Mouse (Mus musculus): Measurements from ENCODE around the gene Nacc1. TPM values are rescaled to one million over a fixed set of nuclear protein-coding genes. Genes with fewer than 3 reads are reported as not detected.
"Not testable (repeated sequence)": the region's sequence is repeated elsewhere in the genome, so short reads cannot be mapped to it uniquely, and the experiment has no call there.

The Nacc1 gene
- polyA plus RNA-seq, 1 experiment, result 86.7 TPM

GRCm38 (mm10) chr8:84630145-84630544, 57.5 kb downstream of the Nacc1 start:
- no peak overlapping the region for H3K27ac ChIP-seq (ENCODE audit: insufficient read depth, low read length)
- H3K4me1 ChIP-seq (ENCODE audit: control insufficient read depth, insufficient read depth, low read length), result peaks cover 2% of the 10 kb centered on the region; the same call in 1 of the 2 replicates
- TF ChIP-seq CTCF (IDR thresholded peaks at IDR 0.05; ENCODE audit: extremely low read depth, insufficient read depth, low read length) (no peak), POLR2A (IDR thresholded peaks at IDR 0.05; ENCODE audit: extremely low read depth, insufficient read depth, low read length) (no peak)
- no peak overlapping the region for H3K4me3 ChIP-seq (ENCODE audit: insufficient read depth, low read length)

- H3K4me3 ChIP-seq (ENCODE audit: insufficient read depth, low read length), result no peak overlapping the region
- TF ChIP-seq POLR2A (IDR thresholded peaks at IDR 0.05; ENCODE audit: extremely low read depth, insufficient read depth, low read length) (no peak), CTCF (IDR thresholded peaks at IDR 0.05; ENCODE audit: extremely low read depth, insufficient read depth, low read length) (no peak)
- peaks cover 2% of the 10 kb centered on the region; the same call in 1 of the 2 replicates for H3K4me1 ChIP-seq (ENCODE audit: control insufficient read depth, insufficient read depth, low read length)
- no peak overlapping the region for H3K27ac ChIP-seq (ENCODE audit: insufficient read depth, low read length)
These were observed 58.1 kb downstream of the Nacc1 start for GRCm38 (mm10) chr8:84629586-84629985.

GRCm38 (mm10) chr8:84623425-84623824, 64.2 kb downstream of the Nacc1 start:
- not testable (repeated sequence) for H3K4me3 ChIP-seq (ENCODE audit: insufficient read depth, low read length); H3K4me1 ChIP-seq (ENCODE audit: control insufficient read depth, insufficient read depth, low read length); H3K27ac ChIP-seq (ENCODE audit: insufficient read depth, low read length)

- H3K4me1 ChIP-seq (ENCODE audit: control insufficient read depth, insufficient read depth, low read length), result no peaks in the 10 kb centered on the region
- H3K4me3 ChIP-seq (ENCODE audit: insufficient read depth, low read length), result no peak overlapping the region
- TF ChIP-seq POLR2A (IDR thresholded peaks at IDR 0.05; ENCODE audit: extremely low read depth, insufficient read depth, low read length) (no peak), CTCF (IDR thresholded peaks at IDR 0.05; ENCODE audit: extremely low read depth, insufficient read depth, low read length) (no peak)
These were observed 66.5 kb downstream of the Nacc1 start for GRCm38 (mm10) chr8:84621102-84621625.

More at GRCm38 (mm10) chr8:84621102-84621625, 66.5 kb downstream of the Nacc1 start:
- H3K27ac ChIP-seq (ENCODE audit: insufficient read depth, low read length), result no peak overlapping the region

Other genes with a start within 250 kb of the Nacc1 start
- 9.6 and 13.4 TPM in 2 replicates for gene Ier2, start 25.0 kb downstream of the Nacc1 start, polyA plus RNA-seq (2012; rRNA removed)
- gene Trmt1, start 1.6 kb downstream of the Nacc1 start, polyA plus RNA-seq (2012; rRNA removed), result 145 and 185 TPM in 2 replicates
- gene Lyl1, start 13.6 kb upstream of the Nacc1 start, polyA plus RNA-seq (2012; rRNA removed), result 3.3 and 3.4 TPM in 2 replicates
- gene G430095P16Rik, start 35.1 kb upstream of the Nacc1 start, polyA plus RNA-seq (2012; rRNA removed), result 0.30 and 0.42 TPM in 2 replicates
- gene Nfix, start 112.5 kb upstream of the Nacc1 start, polyA plus RNA-seq (2012; rRNA removed), result 82.8 and 89.1 TPM in 2 replicates
- 14.9 and 16.0 TPM in 2 replicates for gene Dand5, start 135.0 kb upstream of the Nacc1 start, polyA plus RNA-seq (2012; rRNA removed)
- gene Gadd45gip1, start 143.7 kb upstream of the Nacc1 start, polyA plus RNA-seq (2012; rRNA removed), result 26.0 and 31.2 TPM in 2 replicates
- gene Rad23a, start 152.8 kb upstream of the Nacc1 start, polyA plus RNA-seq (2012; rRNA removed), result 84.7 and 85.9 TPM in 2 replicates
- 437 and 467 TPM in 2 replicates for gene Calr, start 159.1 kb upstream of the Nacc1 start, polyA plus RNA-seq (2012; rRNA removed)
- 58.7 and 60.4 TPM in 2 replicates for gene Farsa, start 169.1 kb upstream of the Nacc1 start, polyA plus RNA-seq (2012; rRNA removed)
- gene Syce2, start 184.2 kb upstream of the Nacc1 start, polyA plus RNA-seq (2012; rRNA removed), result 3.7 and 4.2 TPM in 2 replicates
- gene Gcdh, start 206.1 kb upstream of the Nacc1 start, polyA plus RNA-seq (2012; rRNA removed), result 81.5 and 91.9 TPM in 2 replicates
- 0.23 and 0.35 TPM in 2 replicates for gene Klf1, start 214.1 kb upstream of the Nacc1 start, polyA plus RNA-seq (2012; rRNA removed)
- gene Dnase2a, start 220.7 kb upstream of the Nacc1 start, polyA plus RNA-seq (2012; rRNA removed), result 6.1 and 6.7 TPM in 2 replicates
- 76.0 and 79.7 TPM in 2 replicates for gene Mast1, start 249.5 kb upstream of the Nacc1 start, polyA plus RNA-seq (2012; rRNA removed)

Measured in cortical plate, adult 2 months (tissue).